Mouse (Mus musculus) MEL (cell line): ENCODE results near the gene Hoxc10.

ENCODE experiments used
- CTCF ChIP-seq, 3 experiments: IDR thresholded peaks in 2 of 3; conservative IDR thresholded peaks in 1 of 3; 2 replicates each; pipeline ENCODE4 v1.5.1; 2011 to 2012; ENCODE audit warnings: low read length in 3 of 3, low read depth in 2 of 3, mild to moderate bottlenecking in 2 of 3, improper control_type of control experiment in 1 of 3, inconsistent platforms in 1 of 3, mixed read lengths in 1 of 3, moderate library complexity in 1 of 3; ENCODE audit not compliant: control insufficient read depth in 1 of 3, insufficient read depth in 1 of 3, poor library complexity in 1 of 3, severe bottlenecking in 1 of 3
- EP300 ChIP-seq, 2 experiments: IDR thresholded peaks; 2 replicates each; pipeline ENCODE4 v1.6.1; 2011; ENCODE audit warnings: improper control_type of control experiment in 2 of 2, low read length in 2 of 2, low read depth in 1 of 2, mild to moderate bottlenecking in 1 of 2
- GABPA ChIP-seq: IDR thresholded peaks from 2 replicates; pipeline ENCODE4 v1.6.1; 2012; ENCODE audit warnings: low read depth, mild to moderate bottlenecking, inconsistent platforms, low read length, improper control_type of control experiment, moderate library complexity
- HCFC1 ChIP-seq: IDR thresholded peaks from 2 replicates; pipeline ENCODE4 v1.6.1; 2012; ENCODE audit warnings: low read depth, mild to moderate bottlenecking, inconsistent platforms, low read length, improper control_type of control experiment, moderate library complexity
- MXI1 ChIP-seq: IDR thresholded peaks from 2 replicates; pipeline ENCODE4 v1.6.1; 2011; ENCODE audit warnings: mild to moderate bottlenecking, low read depth, low read length, improper control_type of control experiment
- NELFE ChIP-seq: IDR thresholded peaks from 2 replicates; pipeline ENCODE4 v1.6.1; 2011; ENCODE audit warnings: low read depth, low read length, improper control_type of control experiment
- POLR2AphosphoS2 ChIP-seq: IDR thresholded peaks from 2 replicates; pipeline ENCODE4 v1.6.1; 2011; ENCODE audit warnings: low read length, improper control_type of control experiment
- SIN3A ChIP-seq: IDR thresholded peaks from 2 replicates; pipeline ENCODE4 v1.6.1; 2012; ENCODE audit warnings: low read length, improper control_type of control experiment, inconsistent platforms
- TCF12 ChIP-seq: IDR thresholded peaks from 2 replicates; pipeline ENCODE4 v1.6.1; 2014; ENCODE audit warnings: low read depth, mild to moderate bottlenecking, inconsistent platforms, low read length, improper control_type of control experiment, moderate library complexity
- USF2 ChIP-seq, 2 experiments: IDR thresholded peaks; 2 replicates each; pipeline ENCODE4 v1.6.1; 2011 to 2012; ENCODE audit warnings: improper control_type of control experiment in 2 of 2, low read length in 2 of 2, borderline replicate concordance in 1 of 2, inconsistent platforms in 1 of 2, low read depth in 1 of 2, mild to moderate bottlenecking in 1 of 2; ENCODE audit not compliant: insufficient read depth in 1 of 2
- ZKSCAN1 ChIP-seq: IDR thresholded peaks from 2 replicates; pipeline ENCODE4 v1.6.1; 2012; ENCODE audit warnings: low read depth, mild to moderate bottlenecking, inconsistent platforms, low read length, improper control_type of control experiment, moderate library complexity
- ZMIZ1 ChIP-seq: IDR thresholded peaks from 2 replicates; pipeline ENCODE4 v1.6.1; 2012; ENCODE audit warnings: low read depth, mild to moderate bottlenecking, inconsistent platforms, low read length, improper control_type of control experiment, moderate library complexity

- TF ChIP-seq CTCF (IDR thresholded peaks at IDR 0.05 in 2 of 3, conservative IDR thresholded peaks at IDR 0.05 in 1 of 3; ENCODE audit: control insufficient read depth in 1 of 3, insufficient read depth in 1 of 3, low read depth in 2 of 3, low read length in 3 of 3, poor library complexity in 1 of 3, severe bottlenecking in 1 of 3) (peak; percentile 94 to 100 (median 100)), MXI1 (peak; percentile 77; the same call in 1 of the 2 replicates), GABPA (peak; percentile 35; the same call in 1 of the 2 replicates), USF2 (IDR thresholded peaks at IDR 0.05; ENCODE audit: borderline replicate concordance in 1 of 2, insufficient read depth in 1 of 2, low read depth in 1 of 2, low read length in 2 of 2) (peak in 1 of 2 experiments; percentile 74; a peak in 1 of 4 replicates), SIN3A (peak; percentile 84; the same call in 1 of the 2 replicates), ZKSCAN1 (no peak), EP300 (IDR thresholded peaks at IDR 0.05; ENCODE audit: low read depth in 1 of 2, low read length in 2 of 2) (peak in 1 of 2 experiments; percentile 35; a peak in 1 of 4 replicates), POLR2AphosphoS2 (no peak), NELFE (no peak), HCFC1 (peak; percentile 77), TCF12 (peak; percentile 60), ZMIZ1 (no peak)
Observed at GRCm38 (mm10) chr15:102965892-102966775, 462 bp upstream of the Hoxc10 start.
